ENCODE assay signal across 9 mouse cellular contexts in genomic region chr11:53794671-53795557, GRCm38 (mm10). TPM values are rescaled to one million over a fixed set of nuclear protein-coding genes. Genes with fewer than 3 reads are reported as not detected.
DNase-seq lines count a peak whose midpoint lies in the region; ATAC-seq and TF ChIP-seq lines count a peak whose summit lies in the region.
"Had no signal": no experiment of that assay in that cellular context is flagged by ENCODE, and none has a peak within 500 bp of the region (broad histone marks: within the 10 kb centered on the region; RNA-seq: fewer than 3 reads in every experiment).

No protein-coding gene starts in this region.

- no peaks in the 10 kb centered on the region for H3K36me3 ChIP-seq in embryonic facial prominence, embryonic 15.5 days
- H3K36me3 ChIP-seq in stomach, postnatal 0 days (ENCODE audit: control insufficient read depth, insufficient read depth, low read length), result no peaks in the 10 kb centered on the region

- H3K9ac ChIP-seq in embryonic facial prominence, embryonic 15.5 days, result no peak overlapping the region
- H3K9ac ChIP-seq in stomach, postnatal 0 days (ENCODE audit: low read length), result no peak overlapping the region

- no peaks in the 10 kb centered on the region; the same call in 1 of the 2 replicates for H3K9me3 ChIP-seq in embryonic facial prominence, embryonic 15.5 days (replicated peaks)
- no peaks in the 10 kb centered on the region for H3K9me3 ChIP-seq in stomach, postnatal 0 days (ENCODE audit: control insufficient read depth, low read length)

- no peak overlapping the region for H3K4me2 ChIP-seq in embryonic facial prominence, embryonic 15.5 days (replicated peaks)
- peak overlapping the region; percentile 17; the same call in 1 of the 2 replicates for H3K4me2 ChIP-seq in stomach, postnatal 0 days (replicated peaks; ENCODE audit: low read depth)

- TF ChIP-seq EP300 in stomach, postnatal 0 days (optimal IDR thresholded peaks at IDR 0.05), result no peak

- no peak overlapping the region for H3K4me3 ChIP-seq in embryonic facial prominence, embryonic 15.5 days (replicated peaks)
- H3K4me3 ChIP-seq in stomach, postnatal 0 days (ENCODE audit: low read depth, low read length), result no peak overlapping the region

- peak; percentile 100 for DNase-seq in 416B (ENCODE audit: low read depth)
- peak; percentile 63 to 68 for DNase-seq in CD8-positive naive resting alpha-beta T cell, adult 2 months (ENCODE audit: low read depth in 2 of 2, low spot score in 2 of 2)
- DNase-seq in kidney, adult 9 months, result peak; percentile 73
- peak; percentile 59 for DNase-seq in lung, postnatal 14 days
- peak; percentile 59 for DNase-seq in stomach, postnatal 0 days (ENCODE audit: low spot score)
- DNase-seq in urinary bladder, postnatal 10 days (ENCODE audit: low spot score), result no peak
- DNase-seq in left cerebral cortex, adult 11 months (ENCODE audit: low spot score), result no peak

- H3K27ac ChIP-seq in embryonic facial prominence, embryonic 15.5 days (replicated peaks), result 0 out of 2 replicates have a peak overlapping the region, but pooled peaks have one; percentile 44
- H3K27ac ChIP-seq in stomach, postnatal 0 days (replicated peaks), result peak overlapping the region; percentile 84

- peaks cover 28% of the 10 kb centered on the region for H3K4me1 ChIP-seq in embryonic facial prominence, embryonic 15.5 days
- peaks cover 17% of the 10 kb centered on the region for H3K4me1 ChIP-seq in stomach, postnatal 0 days (replicated peaks; ENCODE audit: control insufficient read depth, insufficient read depth)

- peak; percentile 39; the same call in 1 of the 2 replicates for TF ChIP-seq CTCF in stomach, postnatal 0 days (IDR thresholded peaks at IDR 0.05; ENCODE audit: low read depth)

- no peak for ATAC-seq in embryonic facial prominence, embryonic 15.5 days (ENCODE audit: insufficient number of reproducible peaks, low FRiP score, low TSS enrichment, low read depth)
- ATAC-seq in stomach, postnatal 0 days (ENCODE audit: low FRiP score, low TSS enrichment), result peak; percentile 66

- 61% methylated on average over 25 of the region's 25 CpGs for WGBS in embryonic facial prominence, embryonic 15.5 days
- 34% methylated on average over 25 of the region's 25 CpGs for WGBS in stomach, postnatal 0 days

- H3K27me3 ChIP-seq in embryonic facial prominence, embryonic 15.5 days, result no peaks in the 10 kb centered on the region
- H3K27me3 ChIP-seq in stomach, postnatal 0 days (ENCODE audit: control insufficient read depth, insufficient read depth, low read length), result no peaks in the 10 kb centered on the region

RNA-seq across cellular contexts. Expression of gene Gm17334, which starts 21.9 kb away (rescaled TPM):
- 0.31 and 0.50 TPM in 2 replicates for polyA plus RNA-seq in embryonic facial prominence, embryonic 15.5 days (2015; fragmentation: Nextera tagmentation; extraction: Ambion mirVana)
- polyA plus RNA-seq in stomach, postnatal 0 days (2015; fragmentation: Nextera tagmentation; extraction: Ambion mirVana), result 0.17 TPM in 1 of 2 replicates, not detected in the other
- polyA plus RNA-seq: testis, adult 2 months had no signal

RNA-seq across cellular contexts. Expression of gene Irf1, which starts 25.1 kb away (rescaled TPM):
- polyA plus RNA-seq in embryonic facial prominence, embryonic 15.5 days (2015; fragmentation: Nextera tagmentation; extraction: Ambion mirVana), result 14.8 and 16.2 TPM in 2 replicates
- 18.7 and 25.7 TPM in 2 replicates for polyA plus RNA-seq in stomach, postnatal 0 days (2015; fragmentation: Nextera tagmentation; extraction: Ambion mirVana)

Comparison
In these comparisons a context has a peak if more than half of its experiments do, and no peak if none do; other contexts are left out.
1. DNase-seq: peak in 416B (single experiment), CD8-positive naive resting alpha-beta T cell, adult 2 months (2 of 2), kidney, adult 9 months (single experiment), lung, postnatal 14 days (single experiment) and stomach, postnatal 0 days (single experiment); none in urinary bladder, postnatal 10 days (single experiment) and left cerebral cortex, adult 11 months (single experiment).